Mouse (Mus musculus) bone marrow, adult 2 months (tissue): ENCODE data around the gene Gm39566.

Source experiments
- CTCF ChIP-seq: fragments of 200-500 bp; IDR thresholded peaks from 2 replicates; pipeline ENCODE4 v1.5.1; 2011; ENCODE audit warnings: low read length, control low read depth; ENCODE audit not compliant: control insufficient read depth, insufficient read depth
- POLR2A ChIP-seq: fragments of 200-500 bp; IDR thresholded peaks from 2 replicates; pipeline ENCODE4 v1.6.1; 2011; ENCODE audit warnings: low read depth, mild to moderate bottlenecking, control low read depth, low read length, borderline replicate concordance; ENCODE audit not compliant: control insufficient read depth

- no peak for TF ChIP-seq CTCF
- TF ChIP-seq POLR2A = no peak
Observed at GRCm38 (mm10) chr11:69774961-69775360, 40.1 kb downstream of the Gm39566 start.
